In the genomic region with DNA sequence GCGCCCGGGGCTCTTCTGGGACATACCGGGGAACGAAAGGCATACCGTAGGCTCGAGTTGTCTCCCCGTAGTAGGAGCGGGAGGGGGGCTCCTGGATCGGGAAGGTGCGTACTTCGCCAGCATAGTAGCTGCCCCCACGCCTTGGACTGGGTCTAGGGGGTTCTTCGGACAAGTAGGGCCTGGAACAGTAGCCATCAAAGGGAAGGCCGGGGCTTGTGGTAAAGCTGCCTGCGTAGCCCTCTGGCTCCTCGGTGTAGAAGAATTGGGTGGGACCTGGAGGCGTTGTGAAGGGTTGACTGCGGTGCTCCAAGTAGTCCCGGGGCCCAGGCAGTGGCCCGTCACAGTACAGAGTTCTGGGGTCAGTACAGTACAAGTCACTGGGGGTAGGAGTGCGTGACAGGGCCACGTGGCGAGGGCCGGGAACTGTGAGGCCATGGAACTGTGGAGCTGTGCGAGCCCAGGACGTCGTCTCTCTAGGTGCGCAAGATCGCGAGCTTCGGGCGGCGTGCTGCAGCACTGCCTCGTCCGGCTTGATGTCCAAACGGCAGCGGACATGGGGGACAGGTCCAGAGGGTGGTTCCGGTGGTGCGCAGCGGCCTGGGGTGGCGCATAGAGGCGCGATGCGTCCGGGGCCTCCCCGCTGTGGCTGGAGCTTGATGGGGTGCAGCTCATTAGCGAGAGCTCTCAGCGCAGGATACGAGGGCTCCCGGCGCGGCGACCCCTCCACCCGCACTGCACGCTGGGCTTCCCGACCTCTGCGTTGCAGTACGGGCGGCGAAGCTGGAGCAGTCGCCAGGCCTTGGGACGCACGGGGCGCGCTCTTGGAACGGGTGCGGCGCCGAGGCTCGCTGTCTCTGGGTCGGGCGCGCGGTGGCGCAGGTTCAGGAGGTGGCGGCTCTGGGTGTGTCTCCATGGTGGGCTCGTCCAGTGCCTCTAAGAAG, we compare ENCODE assay signal across 8 mouse cellular contexts. TPM values are rescaled to one million over a fixed set of nuclear protein-coding genes. Genes with fewer than 3 reads are reported as not detected.
DNase-seq lines count a peak whose midpoint lies in the region; ATAC-seq and TF ChIP-seq lines count a peak whose summit lies in the region.

No protein-coding gene starts in this region.

- DNase-seq in lung, embryonic 14.5 days, result no peak
- no peak for DNase-seq in lung, adult 18-20 months
- peak; percentile 72 to 75 for DNase-seq in cerebellum, postnatal 14 days
- no peak for DNase-seq in heart, postnatal 0 days (ENCODE audit: low spot score)
- no peak for DNase-seq in midbrain, embryonic 14.5 days
- no peak for DNase-seq in spleen, postnatal 4 days (ENCODE audit: low spot score in 2 of 2)
- DNase-seq in layer of hippocampus, postnatal 25 days (ENCODE audit: extremely low spot score in 1 of 2, low spot score in 1 of 2), result no peak
- DNase-seq in thymus, adult 18-20 months, result no peak

- H3K36me3 ChIP-seq in lung, embryonic 14.5 days (ENCODE audit: insufficient read depth), result peaks cover 14% of the 10 kb centered on the region
- peaks cover 14% of the 10 kb centered on the region for H3K36me3 ChIP-seq in heart, postnatal 0 days (replicated peaks; ENCODE audit: control insufficient read depth, insufficient read depth, low read length)
- H3K36me3 ChIP-seq in midbrain, embryonic 14.5 days (ENCODE audit: control insufficient read depth, insufficient read depth, low read length), result peaks cover 24% of the 10 kb centered on the region

- H3K9me3 ChIP-seq in lung, embryonic 14.5 days (ENCODE audit: low read depth, low read length), result no peaks in the 10 kb centered on the region
- H3K9me3 ChIP-seq in heart, postnatal 0 days (replicated peaks; ENCODE audit: control insufficient read depth, low read length), result no peaks in the 10 kb centered on the region
- no peaks in the 10 kb centered on the region for H3K9me3 ChIP-seq in midbrain, embryonic 14.5 days (ENCODE audit: control insufficient read depth, low read length)

- TF ChIP-seq CTCF in lung, embryonic 14.5 days (IDR thresholded peaks at IDR 0.05; ENCODE audit: low read depth), result no peak
- TF ChIP-seq CTCF in heart, postnatal 0 days (IDR thresholded peaks at IDR 0.05; ENCODE audit: low read depth), result no peak

- no peak overlapping the region; the same call in 1 of the 2 replicates for H3K9ac ChIP-seq in lung, embryonic 14.5 days
- no peak overlapping the region for H3K9ac ChIP-seq in heart, postnatal 0 days (replicated peaks; ENCODE audit: low read depth, low read length)
- peak overlapping the region; percentile 10; the same call in 1 of the 2 replicates for H3K9ac ChIP-seq in midbrain, embryonic 14.5 days (replicated peaks; ENCODE audit: low read length)

- WGBS in lung, embryonic 14.5 days, result 5% methylated on average over 75 of the region's 77 CpGs
- 4% methylated on average over 71 of the region's 77 CpGs for WGBS in heart, postnatal 0 days
- 5% methylated on average over 77 of the region's 77 CpGs for WGBS in midbrain, embryonic 14.5 days

- peak overlapping the region; percentile 51 for H3K4me2 ChIP-seq in lung, embryonic 14.5 days
- peak overlapping the region; percentile 38 for H3K4me2 ChIP-seq in heart, postnatal 0 days (ENCODE audit: low read depth, low read length)
- H3K4me2 ChIP-seq in midbrain, embryonic 14.5 days (ENCODE audit: low read length), result peak overlapping the region; percentile 21; the same call in 1 of the 2 replicates

- H3K4me1 ChIP-seq in lung, embryonic 14.5 days (ENCODE audit: insufficient read depth), result peaks cover 12% of the 10 kb centered on the region
- H3K4me1 ChIP-seq in heart, postnatal 0 days (ENCODE audit: control insufficient read depth, insufficient read depth), result peaks cover 38% of the 10 kb centered on the region
- H3K4me1 ChIP-seq in midbrain, embryonic 14.5 days (ENCODE audit: control insufficient read depth, insufficient read depth, low read length), result peaks cover 39% of the 10 kb centered on the region

- no peak for ATAC-seq in lung, embryonic 14.5 days (ENCODE audit: insufficient read depth)
- ATAC-seq in heart, postnatal 0 days (ENCODE audit: insufficient read depth, low read depth), result no peak
- ATAC-seq in midbrain, embryonic 14.5 days (ENCODE audit: low FRiP score, low TSS enrichment), result no peak

- no peak for TF ChIP-seq EP300 in heart, postnatal 0 days (IDR thresholded peaks at IDR 0.05; ENCODE audit: low read depth)

- peaks cover 58% of the 10 kb centered on the region for H3K27me3 ChIP-seq in lung, embryonic 14.5 days (ENCODE audit: insufficient read depth, low read length)
- peaks cover 55% of the 10 kb centered on the region for H3K27me3 ChIP-seq in heart, postnatal 0 days (ENCODE audit: control insufficient read depth, insufficient read depth, low read length)
- peaks cover 52% of the 10 kb centered on the region for H3K27me3 ChIP-seq in midbrain, embryonic 14.5 days (ENCODE audit: control insufficient read depth, insufficient read depth, low read length)

- no peak overlapping the region for H3K27ac ChIP-seq in lung, embryonic 14.5 days (ENCODE audit: low read depth)
- H3K27ac ChIP-seq in heart, postnatal 0 days (ENCODE audit: low read depth), result no peak overlapping the region
- no peak overlapping the region for H3K27ac ChIP-seq in midbrain, embryonic 14.5 days (replicated peaks; ENCODE audit: low read depth, low read length)

- peak overlapping the region; percentile 28 for H3K4me3 ChIP-seq in lung, embryonic 14.5 days (ENCODE audit: low read depth, low read length)
- H3K4me3 ChIP-seq in heart, postnatal 0 days (ENCODE audit: low read depth, low read length), result peak overlapping the region; percentile 29
- H3K4me3 ChIP-seq in midbrain, embryonic 14.5 days (replicated peaks; ENCODE audit: low read depth, low read length), result peak overlapping the region; percentile 10; the same call in 1 of the 2 replicates

RNA-seq across cellular contexts. Expression of a gene that starts 2.5 kb away (rescaled TPM):
- 0.37 TPM in 1 of 2 replicates, not detected in the other for polyA plus RNA-seq in lung, embryonic 14.5 days (2014; fragmentation: Nextera tagmentation; extraction: Ambion mirVana)
- total RNA-seq in heart, postnatal 0 days (2014; rRNA removed; ENCODE audit: low replicate concordance), result not detected in 2 replicates
- polyA plus RNA-seq in heart, postnatal 0 days (2015; fragmentation: Nextera tagmentation; extraction: Ambion mirVana), result not detected in 2 replicates
- 8.8 and 9.2 TPM in 2 replicates for polyA plus RNA-seq in midbrain, embryonic 14.5 days (2014; fragmentation: Nextera tagmentation; extraction: Ambion mirVana)
- 100 to 1,000 TPM; 104 to 117 TPM for total RNA-seq in layer of hippocampus, postnatal 25 days (2021)

RNA-seq across cellular contexts. Expression of a gene that starts 4.0 kb away (rescaled TPM):
- 183 and 197 TPM in 2 replicates for polyA plus RNA-seq in lung, embryonic 14.5 days (2014; fragmentation: Nextera tagmentation; extraction: Ambion mirVana)
- 37.9 and 43.3 TPM in 2 replicates for total RNA-seq in heart, postnatal 0 days (2014; rRNA removed; ENCODE audit: low replicate concordance)
- 248 and 255 TPM in 2 replicates for polyA plus RNA-seq in heart, postnatal 0 days (2015; fragmentation: Nextera tagmentation; extraction: Ambion mirVana)
- 167 and 206 TPM in 2 replicates for polyA plus RNA-seq in midbrain, embryonic 14.5 days (2014; fragmentation: Nextera tagmentation; extraction: Ambion mirVana)
- 10 to 100 TPM; 67.9 to 75.4 TPM for total RNA-seq in layer of hippocampus, postnatal 25 days (2021)

RNA-seq across cellular contexts. Expression of a gene that starts 4.4 kb away (rescaled TPM):
- 2.2 and 4.1 TPM in 2 replicates for polyA plus RNA-seq in lung, embryonic 14.5 days (2014; fragmentation: Nextera tagmentation; extraction: Ambion mirVana)
- total RNA-seq in heart, postnatal 0 days (2014; rRNA removed; ENCODE audit: low replicate concordance), result 1.7 and 2.0 TPM in 2 replicates
- polyA plus RNA-seq in heart, postnatal 0 days (2015; fragmentation: Nextera tagmentation; extraction: Ambion mirVana), result 0.14 and 1.6 TPM in 2 replicates
- 2.1 and 3.9 TPM in 2 replicates for polyA plus RNA-seq in midbrain, embryonic 14.5 days (2014; fragmentation: Nextera tagmentation; extraction: Ambion mirVana)
- 1 to 10 TPM; 1.9 to 2.3 TPM for total RNA-seq in layer of hippocampus, postnatal 25 days (2021)

RNA-seq across cellular contexts. Expression of a gene that starts 21.4 kb away (rescaled TPM):
- polyA plus RNA-seq in lung, embryonic 14.5 days (2014; fragmentation: Nextera tagmentation; extraction: Ambion mirVana), result 282 and 295 TPM in 2 replicates
- total RNA-seq in heart, postnatal 0 days (2014; rRNA removed; ENCODE audit: low replicate concordance), result 112 and 136 TPM in 2 replicates
- polyA plus RNA-seq in heart, postnatal 0 days (2015; fragmentation: Nextera tagmentation; extraction: Ambion mirVana), result 314 and 343 TPM in 2 replicates
- polyA plus RNA-seq in midbrain, embryonic 14.5 days (2014; fragmentation: Nextera tagmentation; extraction: Ambion mirVana), result 318 and 409 TPM in 2 replicates
- total RNA-seq in layer of hippocampus, postnatal 25 days (2021), result 100 to 1,000 TPM; 211 to 232 TPM

RNA-seq across cellular contexts. Expression of a gene that starts 29.3 kb away (rescaled TPM):
- 75.5 and 85.7 TPM in 2 replicates for polyA plus RNA-seq in lung, embryonic 14.5 days (2014; fragmentation: Nextera tagmentation; extraction: Ambion mirVana)
- 52.1 and 89.9 TPM in 2 replicates for total RNA-seq in heart, postnatal 0 days (2014; rRNA removed; ENCODE audit: low replicate concordance)
- polyA plus RNA-seq in heart, postnatal 0 days (2015; fragmentation: Nextera tagmentation; extraction: Ambion mirVana), result 28.7 and 30.7 TPM in 2 replicates
- 60.9 and 62.6 TPM in 2 replicates for polyA plus RNA-seq in midbrain, embryonic 14.5 days (2014; fragmentation: Nextera tagmentation; extraction: Ambion mirVana)
- total RNA-seq in layer of hippocampus, postnatal 25 days (2021), result 100 to 1,000 TPM; 128 to 145 TPM

Comparison
In these comparisons a context has a peak if more than half of its experiments do, and no peak if none do; other contexts are left out.
1. DNase-seq: peak in cerebellum, postnatal 14 days (2 of 2); none in lung, embryonic 14.5 days (single experiment), lung, adult 18-20 months (0 of 2), heart, postnatal 0 days (single experiment), midbrain, embryonic 14.5 days (single experiment), spleen, postnatal 4 days (0 of 2), layer of hippocampus, postnatal 25 days (0 of 2) and thymus, adult 18-20 months (0 of 2).
2. Peak in every context shown above with its lines, with median percentiles within 50 percentile points of each other: H3K4me2 ChIP-seq and H3K4me3 ChIP-seq.